Mouse (Mus musculus): ENCODE measurements around the gene Tnrc6a.
"Not testable (repeated sequence)": the region's sequence is repeated elsewhere in the genome, so short reads cannot be mapped to it uniquely, and the experiment has no call there.

Tnrc6a gene

GRCm38 (mm10) chr7:123123665-123124298 is at the start of gene Tnrc6a:
Gene Tnrc6a (plus strand): TSS chr7:123123885.
- peak; percentile 81 for DNase-seq (ENCODE audit: low read depth, low spot score)

- DNase-seq (ENCODE audit: low read depth, low spot score) = no peak
Measured at GRCm38 (mm10) chr7:123082236-123082635, 41.4 kb upstream of the Tnrc6a start.

GRCm38 (mm10) chr7:123083441-123084123 is 40.1 kb upstream of the Tnrc6a start:
- no peak for DNase-seq (ENCODE audit: low read depth, low spot score)

GRCm38 (mm10) chr7:123084180-123084691 is 39.4 kb upstream of the Tnrc6a start:
- no peak for DNase-seq (ENCODE audit: low read depth, low spot score)

GRCm38 (mm10) chr7:123084708-123085107 is 39.0 kb upstream of the Tnrc6a start:
- no peak for DNase-seq (ENCODE audit: low read depth, low spot score)

- DNase-seq (ENCODE audit: low read depth, low spot score) = no peak
Measured at GRCm38 (mm10) chr7:123088920-123089319, 34.8 kb upstream of the Tnrc6a start.

GRCm38 (mm10) chr7:123096344-123097120 is 27.2 kb upstream of the Tnrc6a start:
- no peak for DNase-seq (ENCODE audit: low read depth, low spot score)

GRCm38 (mm10) chr7:123097891-123098750 is 25.6 kb upstream of the Tnrc6a start:
- peak; percentile 32 for DNase-seq (ENCODE audit: low read depth, low spot score)

- DNase-seq (ENCODE audit: low read depth, low spot score) = no peak
Measured at GRCm38 (mm10) chr7:123101295-123101694, 22.4 kb upstream of the Tnrc6a start.

- DNase-seq (ENCODE audit: low read depth, low spot score) = not testable (repeated sequence)
Measured at GRCm38 (mm10) chr7:123105381-123105780, 18.3 kb upstream of the Tnrc6a start.

GRCm38 (mm10) chr7:123105906-123106305 is 17.8 kb upstream of the Tnrc6a start:
- DNase-seq (ENCODE audit: low read depth, low spot score) = no peak

GRCm38 (mm10) chr7:123106326-123106725 is 17.4 kb upstream of the Tnrc6a start:
- no peak for DNase-seq (ENCODE audit: low read depth, low spot score)

- DNase-seq (ENCODE audit: low read depth, low spot score) = no peak
Measured at GRCm38 (mm10) chr7:123108058-123109055, 15.3 kb upstream of the Tnrc6a start.

GRCm38 (mm10) chr7:123109361-123110000 is 14.2 kb upstream of the Tnrc6a start:
- no peak for DNase-seq (ENCODE audit: low read depth, low spot score)

- DNase-seq (ENCODE audit: low read depth, low spot score) = no peak
Measured at GRCm38 (mm10) chr7:123110135-123110534, 13.6 kb upstream of the Tnrc6a start.

- DNase-seq (ENCODE audit: low read depth, low spot score) = no peak
Measured at GRCm38 (mm10) chr7:123113590-123113989, 10.1 kb upstream of the Tnrc6a start.

GRCm38 (mm10) chr7:123116799-123117198 is 6.9 kb upstream of the Tnrc6a start:
- DNase-seq (ENCODE audit: low read depth, low spot score) = no peak

- DNase-seq (ENCODE audit: low read depth, low spot score) = no peak
Measured at GRCm38 (mm10) chr7:123117209-123117608, 6.5 kb upstream of the Tnrc6a start.

GRCm38 (mm10) chr7:123120516-123120915 is 3.2 kb upstream of the Tnrc6a start:
- DNase-seq (ENCODE audit: low read depth, low spot score) = no peak

- DNase-seq (ENCODE audit: low read depth, low spot score) = no peak
Measured at GRCm38 (mm10) chr7:123124299-123124716, 623 bp downstream of the Tnrc6a start.

Measured in retina, adult 2 months (tissue).